Mouse (Mus musculus) MEL (cell line): Measurements from ENCODE around the gene Mthfd1l. TPM values are rescaled to one million over a fixed set of nuclear protein-coding genes. Genes with fewer than 3 reads are reported as not detected.

Source experiments
- DNase-seq: peaks from one replicate; pipeline ENCODE4 v3.0.0; 2011; ENCODE audit warnings: low read depth, low spot score
- H3K27ac ChIP-seq: 2 replicates; pipeline ENCODE4 v1.5.1; 2012; ENCODE audit warnings: low read depth, mild to moderate bottlenecking, control low read depth, low read length, moderate library complexity; ENCODE audit not compliant: control insufficient read depth
- H3K27me3 ChIP-seq, 2 experiments: fragments of 150-350 bp in 1 of 2; sonication (generic) in 1 of 2; 2 replicates each; pipeline ENCODE4 v1.6.1; 2012; ENCODE audit warnings: low read length in 2 of 2, mild to moderate bottlenecking in 2 of 2, improper control_type of control experiment in 1 of 2, moderate library complexity in 1 of 2; ENCODE audit not compliant: insufficient read depth in 2 of 2, control insufficient read depth in 1 of 2
- H3K36me3 ChIP-seq, 2 experiments: 2 replicates each; pipeline ENCODE4 v1.6.1; 2012 to 2014; ENCODE audit warnings: low read length in 2 of 2, improper control_type of control experiment in 1 of 2, inconsistent platforms in 1 of 2, mild to moderate bottlenecking in 1 of 2; ENCODE audit not compliant: insufficient read depth in 2 of 2, control insufficient read depth in 1 of 2
- H3K4me1 ChIP-seq, 2 experiments: fragments of 150-350 bp in 1 of 2; sonication (generic) in 1 of 2; 2 replicates each; pipeline ENCODE4 v1.6.1; 2012; ENCODE audit warnings: low read length in 2 of 2, improper control_type of control experiment in 1 of 2, mild to moderate bottlenecking in 1 of 2; ENCODE audit not compliant: insufficient read depth in 2 of 2, control insufficient read depth in 1 of 2
- H3K4me3 ChIP-seq, 2 experiments: fragments of 150-350 bp in 1 of 2; sonication (generic) in 1 of 2; 2 replicates each; pipeline ENCODE4 v1.5.1; 2012; ENCODE audit warnings: low read depth in 2 of 2, low read length in 2 of 2, mild to moderate bottlenecking in 2 of 2, moderate library complexity in 2 of 2, control low read depth in 1 of 2, improper control_type of control experiment in 1 of 2; ENCODE audit not compliant: control insufficient read depth in 1 of 2, insufficient read depth in 1 of 2
- H3K79me2 ChIP-seq: 2 replicates; pipeline ENCODE4 v1.6.1; 2012; ENCODE audit warnings: mild to moderate bottlenecking, low read length, moderate library complexity; ENCODE audit not compliant: control insufficient read depth, poor library complexity, insufficient read depth
- H3K9ac ChIP-seq: 2 replicates; pipeline ENCODE4 v1.6.1; 2012; ENCODE audit warnings: low read depth, mild to moderate bottlenecking, control low read depth, low read length, moderate library complexity; ENCODE audit not compliant: control insufficient read depth, poor library complexity, severe bottlenecking
- H3K9me3 ChIP-seq: fragments of 150-350 bp; sonication (generic); replicated peaks from 2 replicates; pipeline ENCODE4 v1.6.1; 2012; ENCODE audit warnings: mild to moderate bottlenecking, low read length, improper control_type of control experiment, moderate library complexity; ENCODE audit not compliant: insufficient read depth
- CTCF ChIP-seq, 3 experiments: IDR thresholded peaks in 2 of 3; conservative IDR thresholded peaks in 1 of 3; 2 replicates each; pipeline ENCODE4 v1.5.1; 2011 to 2012; ENCODE audit warnings: low read length in 3 of 3, low read depth in 2 of 3, mild to moderate bottlenecking in 2 of 3, improper control_type of control experiment in 1 of 3, inconsistent platforms in 1 of 3, mixed read lengths in 1 of 3, moderate library complexity in 1 of 3; ENCODE audit not compliant: control insufficient read depth in 1 of 3, insufficient read depth in 1 of 3, poor library complexity in 1 of 3, severe bottlenecking in 1 of 3
- E2F4 ChIP-seq: IDR thresholded peaks from 2 replicates; pipeline ENCODE4 v1.6.1; 2011; ENCODE audit warnings: low read depth, low read length, improper control_type of control experiment, borderline replicate concordance
- ELF1 ChIP-seq: IDR thresholded peaks from 2 replicates; pipeline ENCODE4 v1.6.1; 2014; ENCODE audit warnings: low read depth, mild to moderate bottlenecking, inconsistent platforms, low read length, improper control_type of control experiment, moderate library complexity
- EP300 ChIP-seq, 2 experiments: IDR thresholded peaks; 2 replicates each; pipeline ENCODE4 v1.6.1; 2011; ENCODE audit warnings: improper control_type of control experiment in 2 of 2, low read length in 2 of 2, low read depth in 1 of 2, mild to moderate bottlenecking in 1 of 2
- ETS1 ChIP-seq: IDR thresholded peaks from 2 replicates; pipeline ENCODE4 v1.6.1; 2012; ENCODE audit warnings: low read depth, mild to moderate bottlenecking, inconsistent platforms, low read length, improper control_type of control experiment, moderate library complexity
- GATA1 ChIP-seq: IDR thresholded peaks from 2 replicates; pipeline ENCODE4 v1.6.1; 2011; ENCODE audit warnings: low read depth, low read length, improper control_type of control experiment
- HCFC1 ChIP-seq: IDR thresholded peaks from 2 replicates; pipeline ENCODE4 v1.6.1; 2012; ENCODE audit warnings: low read depth, mild to moderate bottlenecking, inconsistent platforms, low read length, improper control_type of control experiment, moderate library complexity
- KAT2A ChIP-seq: conservative IDR thresholded peaks from 2 replicates; pipeline ENCODE4 v1.6.1; 2012; ENCODE audit warnings: low read depth, low read length, improper control_type of control experiment, inconsistent platforms
- MAFK ChIP-seq: IDR thresholded peaks from 2 replicates; pipeline ENCODE4 v1.6.1; 2011; ENCODE audit warnings: low read depth, mild to moderate bottlenecking, low read length, improper control_type of control experiment, borderline replicate concordance
- MAX ChIP-seq: IDR thresholded peaks from 2 replicates; pipeline ENCODE4 v1.6.1; 2011; ENCODE audit warnings: low read length, improper control_type of control experiment
- MAZ ChIP-seq: IDR thresholded peaks from 2 replicates; pipeline ENCODE4 v1.6.1; 2012; ENCODE audit warnings: low read depth, mild to moderate bottlenecking, inconsistent platforms, low read length, improper control_type of control experiment
- MYC ChIP-seq: IDR thresholded peaks from 2 replicates; pipeline ENCODE4 v1.6.1; 2011; ENCODE audit warnings: low read depth, mild to moderate bottlenecking, low read length, improper control_type of control experiment, moderate library complexity
- NELFE ChIP-seq: IDR thresholded peaks from 2 replicates; pipeline ENCODE4 v1.6.1; 2011; ENCODE audit warnings: low read depth, low read length, improper control_type of control experiment
- NRF1 ChIP-seq: IDR thresholded peaks from 2 replicates; pipeline ENCODE4 v1.6.1; 2014; ENCODE audit warnings: low read depth, mild to moderate bottlenecking, inconsistent platforms, low read length, improper control_type of control experiment, moderate library complexity; ENCODE audit not compliant: poor library complexity, insufficient read depth, severe bottlenecking
- POLR2A ChIP-seq, 2 experiments: IDR thresholded peaks; 2 replicates each; pipeline ENCODE4 v1.6.1; 2011 to 2012; ENCODE audit warnings: low read length in 2 of 2, mild to moderate bottlenecking in 2 of 2, control low read depth in 1 of 2, improper control_type of control experiment in 1 of 2, low read depth in 1 of 2, moderate library complexity in 1 of 2; ENCODE audit not compliant: control insufficient read depth in 1 of 2, insufficient read depth in 1 of 2, poor library complexity in 1 of 2
- POLR2AphosphoS5 ChIP-seq: IDR thresholded peaks from 2 replicates; pipeline ENCODE4 v1.6.1; 2012; ENCODE audit warnings: low read depth, borderline replicate concordance, mild to moderate bottlenecking, inconsistent platforms, low read length, moderate library complexity, mixed read lengths
- RAD21 ChIP-seq: IDR thresholded peaks from 2 replicates; pipeline ENCODE4 v1.6.1; 2011; ENCODE audit warnings: mild to moderate bottlenecking, low read depth, low read length, improper control_type of control experiment
- SIN3A ChIP-seq: IDR thresholded peaks from 2 replicates; pipeline ENCODE4 v1.6.1; 2012; ENCODE audit warnings: low read length, improper control_type of control experiment, inconsistent platforms
- TAL1 ChIP-seq: IDR thresholded peaks from 2 replicates; pipeline ENCODE4 v1.6.1; 2012; ENCODE audit warnings: mild to moderate bottlenecking, inconsistent platforms, low read length, moderate library complexity, mixed read lengths
- TBP ChIP-seq: IDR thresholded peaks from 2 replicates; pipeline ENCODE4 v1.8.0; 2011; ENCODE audit warnings: low read depth, low read length, improper control_type of control experiment
- TCF12 ChIP-seq: IDR thresholded peaks from 2 replicates; pipeline ENCODE4 v1.6.1; 2014; ENCODE audit warnings: low read depth, mild to moderate bottlenecking, inconsistent platforms, low read length, improper control_type of control experiment, moderate library complexity
- UBTF ChIP-seq: IDR thresholded peaks from 2 replicates; pipeline ENCODE4 v1.6.1; 2012; ENCODE audit warnings: low read depth, mild to moderate bottlenecking, inconsistent platforms, low read length, improper control_type of control experiment, moderate library complexity, borderline replicate concordance; ENCODE audit not compliant: insufficient read depth
- USF2 ChIP-seq, 2 experiments: IDR thresholded peaks; 2 replicates each; pipeline ENCODE4 v1.6.1; 2011 to 2012; ENCODE audit warnings: improper control_type of control experiment in 2 of 2, low read length in 2 of 2, borderline replicate concordance in 1 of 2, inconsistent platforms in 1 of 2, low read depth in 1 of 2, mild to moderate bottlenecking in 1 of 2; ENCODE audit not compliant: insufficient read depth in 1 of 2
- ZKSCAN1 ChIP-seq: IDR thresholded peaks from 2 replicates; pipeline ENCODE4 v1.6.1; 2012; ENCODE audit warnings: low read depth, mild to moderate bottlenecking, inconsistent platforms, low read length, improper control_type of control experiment, moderate library complexity
- ZMIZ1 ChIP-seq: IDR thresholded peaks from 2 replicates; pipeline ENCODE4 v1.6.1; 2012; ENCODE audit warnings: low read depth, mild to moderate bottlenecking, inconsistent platforms, low read length, improper control_type of control experiment, moderate library complexity
- polyA plus RNA-seq, 2 experiments: library from polyadenylated mRNA; stranded (reverse) in 1 of 2; unstranded in 1 of 2; fragments of >175 nt in 1 of 2; fragments of >200 nt in 1 of 2; gene quantifications; 2 replicates each; pipeline versions ENCODE4 v1.2.1 to v1.2.4; 2012; ENCODE audit warnings: low replicate concordance in 2 of 2, low read depth in 1 of 2; ENCODE audit not compliant: insufficient read length in 2 of 2, insufficient read depth in 1 of 2, missing spikeins in 1 of 2
- total RNA-seq: library from RNA; depleted of rRNA; stranded (reverse); fragments of 300-350 nt; gene quantifications from 2 replicates; pipeline ENCODE4 v1.2.3, GENCODE M21; 2012

The Mthfd1l gene
- total and polyA plus RNA-seq, 3 experiments: 43.1 to 1,097 (median 83.0) TPM

- TF ChIP-seq MAX (no peak), ELF1 (no peak), GATA1 (no peak), ZMIZ1 (no peak), ZKSCAN1 (no peak), UBTF (no peak), CTCF (IDR thresholded peaks at IDR 0.05 in 2 of 3, conservative IDR thresholded peaks at IDR 0.05 in 1 of 3; ENCODE audit: control insufficient read depth in 1 of 3, insufficient read depth in 1 of 3, low read depth in 2 of 3, low read length in 3 of 3, poor library complexity in 1 of 3, severe bottlenecking in 1 of 3) (no peak), TAL1 (no peak), KAT2A (no peak), POLR2AphosphoS5 (no peak), TCF12 (no peak), NELFE (no peak), EP300 (IDR thresholded peaks at IDR 0.05; ENCODE audit: low read depth in 1 of 2, low read length in 2 of 2) (no peak), USF2 (IDR thresholded peaks at IDR 0.05; ENCODE audit: borderline replicate concordance in 1 of 2, insufficient read depth in 1 of 2, low read depth in 1 of 2, low read length in 2 of 2) (no peak), MAZ (no peak), MAFK (no peak), E2F4 (no peak)
- H3K4me3 ChIP-seq: no peak overlapping the region
- H3K9ac ChIP-seq: peak overlapping the region; percentile 37
- peaks cover 0 to 8% of the 10 kb centered on the region in 2 experiments; a peak in 2 of 4 replicates for H3K36me3 ChIP-seq
- peaks cover 0 to 21% of the 10 kb centered on the region in 2 experiments; a peak in 2 of 4 replicates for H3K4me1 ChIP-seq
- peak overlapping the region; percentile 68 for H3K27ac ChIP-seq
- H3K9me3 ChIP-seq: no peaks in the 10 kb centered on the region
- no peaks in the 10 kb centered on the region for H3K79me2 ChIP-seq
- no peak for DNase-seq
- no peaks in the 10 kb centered on the region for H3K27me3 ChIP-seq
Measured at GRCm38 (mm10) chr10:4181953-4182352, 209.0 kb downstream of the Mthfd1l start.

- Histone ChIP-seq H3K4me1 (peaks cover 0 to 21% of the 10 kb centered on the region in 2 experiments; a peak in 2 of 4 replicates), H3K9ac (peak overlapping the region; percentile 37), H3K9me3 (no peaks in the 10 kb centered on the region), H3K4me3 (no peak overlapping the region), H3K79me2 (no peaks in the 10 kb centered on the region), H3K36me3 (peaks cover 0 to 8% of the 10 kb centered on the region in 2 experiments; a peak in 2 of 4 replicates), H3K27me3 (no peaks in the 10 kb centered on the region), H3K27ac (peak overlapping the region; percentile 68)
- peak; percentile 85 for DNase-seq
- TF ChIP-seq POLR2A (IDR thresholded peaks at IDR 0.05; ENCODE audit: control insufficient read depth in 1 of 2, insufficient read depth in 1 of 2, low read depth in 1 of 2, low read length in 2 of 2, poor library complexity in 1 of 2) (peak in 1 of 2 experiments; percentile 44; a peak in 1 of 4 replicates), EP300 (IDR thresholded peaks at IDR 0.05; ENCODE audit: low read depth in 1 of 2, low read length in 2 of 2) (peak; percentile 71 to 80), MYC (0 out of 2 replicates have a peak, but pooled peaks have one; percentile 48), ETS1 (0 out of 2 replicates have a peak, but pooled peaks have one; percentile 21), MAFK (no peak), RAD21 (no peak), NRF1 (no peak), ELF1 (peak; percentile 23; the same call in 1 of the 2 replicates), HCFC1 (0 out of 2 replicates have a peak, but pooled peaks have one; percentile 41), GATA1 (peak; percentile 88), TBP (peak; percentile 75; the same call in 1 of the 2 replicates), TCF12 (peak; percentile 42; the same call in 1 of the 2 replicates), MAX (peak; percentile 57; the same call in 1 of the 2 replicates), KAT2A (no peak), SIN3A (no peak)
Measured at GRCm38 (mm10) chr10:4182406-4182805, 209.5 kb downstream of the Mthfd1l start.
